In the genomic region with DNA sequence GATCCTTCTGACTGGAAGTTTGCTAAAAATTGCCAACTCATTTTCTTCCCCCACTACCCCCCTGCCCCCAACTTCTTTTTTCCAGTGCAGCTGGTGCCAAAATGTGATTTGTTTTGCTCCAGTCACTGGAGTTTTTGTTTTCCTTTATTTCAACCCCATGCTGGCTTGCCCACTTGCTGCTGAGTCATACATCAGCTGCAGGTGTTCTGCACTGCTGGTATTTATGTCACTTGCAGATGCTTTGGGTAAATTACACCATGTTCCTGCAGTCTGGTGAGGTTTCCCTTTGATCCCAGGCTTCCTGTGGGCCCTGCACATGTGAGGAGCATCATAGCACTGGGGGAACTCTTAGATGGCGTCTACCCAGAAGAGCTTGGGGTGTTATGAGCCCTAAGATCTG, we compare ENCODE assay signal across 18 mouse cellular contexts.
DNase-seq lines count a peak whose midpoint lies in the region; ATAC-seq lines count a peak whose summit lies in the region.
"Had no signal": no experiment of that assay in that cellular context is flagged by ENCODE, and none has a peak within 500 bp of the region (broad histone marks: within the 10 kb centered on the region; RNA-seq: fewer than 3 reads in every experiment).

No protein-coding gene starts in this region.

- H3K9me3 ChIP-seq in neural tube, embryonic 15.5 days (replicated peaks), result no peaks in the 10 kb centered on the region
- no peaks in the 10 kb centered on the region for H3K9me3 ChIP-seq in limb, embryonic 10.5 days (replicated peaks)
- H3K9me3 ChIP-seq: heart, embryonic 13.5 days; hindbrain, embryonic 13.5 days; megakaryocyte, embryonic 14.5 days had no signal

- no peak overlapping the region for H3K9ac ChIP-seq in neural tube, embryonic 15.5 days (replicated peaks)
- H3K9ac ChIP-seq: heart, embryonic 13.5 days; hindbrain, embryonic 13.5 days; lung, embryonic 14.5 days had no signal

- H3K4me2 ChIP-seq in neural tube, embryonic 15.5 days, result no peak overlapping the region
- H3K4me2 ChIP-seq: heart, embryonic 13.5 days; hindbrain, embryonic 13.5 days; lung, embryonic 14.5 days had no signal

- intact Hi-C loops in heart, postnatal 25 days (cut with DNase I), result no loop called here

- H3K4me3 ChIP-seq in neural tube, embryonic 15.5 days (replicated peaks), result no peak overlapping the region
- H3K4me3 ChIP-seq in limb, embryonic 10.5 days, result no peak overlapping the region
- H3K4me3 ChIP-seq: erythroblast, embryonic 14.5 days; heart, embryonic 13.5 days; hindbrain, embryonic 13.5 days; megakaryocyte, embryonic 14.5 days had no signal

- H3K27ac ChIP-seq in neural tube, embryonic 15.5 days (replicated peaks), result no peak overlapping the region
- no peak overlapping the region for H3K27ac ChIP-seq in limb, embryonic 10.5 days
- H3K27ac ChIP-seq: heart, embryonic 13.5 days; hindbrain, embryonic 13.5 days had no signal

- no peaks in the 10 kb centered on the region for H3K27me3 ChIP-seq in neural tube, embryonic 15.5 days (replicated peaks)
- no peaks in the 10 kb centered on the region for H3K27me3 ChIP-seq in limb, embryonic 10.5 days (ENCODE audit: low read depth, poor library complexity, severe bottlenecking)
- H3K27me3 ChIP-seq: heart, embryonic 13.5 days; hindbrain, embryonic 13.5 days; megakaryocyte, embryonic 14.5 days had no signal

- peak; percentile 22 for DNase-seq in neural tube, embryonic 10.5 days (ENCODE audit: extremely low spot score, low spot score)
- DNase-seq in embryo, embryonic 10.5 days (ENCODE audit: low spot score), result peak; percentile 19
- peak; percentile 41 for DNase-seq in limb, embryonic 10.5 days (ENCODE audit: low spot score)
- peak; percentile 18 for DNase-seq in telencephalon, adult 2 months (ENCODE audit: low read depth, low spot score)
- no peak for DNase-seq in heart, postnatal 25 days (ENCODE audit: low spot score)
- DNase-seq: adrenal gland, postnatal 36 days; cerebellum, adult 11 months; cerebellum, postnatal 36 days; kidney, postnatal 14 days; layer of hippocampus, postnatal 36 days; liver; lung, embryonic 14.5 days had no signal

- H3K36me3 ChIP-seq in neural tube, embryonic 15.5 days, result no peaks in the 10 kb centered on the region
- no peaks in the 10 kb centered on the region for H3K36me3 ChIP-seq in limb, embryonic 10.5 days
- H3K36me3 ChIP-seq: heart, embryonic 13.5 days; hindbrain, embryonic 13.5 days had no signal

- 71% methylated on average over 1 of the region's 1 CpGs for WGBS in neural tube, embryonic 15.5 days
- WGBS in limb, embryonic 10.5 days, result 39% methylated on average over 1 of the region's 1 CpGs

- no peaks in the 10 kb centered on the region for H3K4me1 ChIP-seq in neural tube, embryonic 15.5 days
- H3K4me1 ChIP-seq in limb, embryonic 10.5 days, result peaks cover 32% of the 10 kb centered on the region
- H3K4me1 ChIP-seq: heart, embryonic 13.5 days; hindbrain, embryonic 13.5 days had no signal

- no peak for ATAC-seq in neural tube, embryonic 15.5 days (ENCODE audit: low FRiP score)
- ATAC-seq in inflammation-experienced regulatory T-cells, adult 6 months, result no peak
